Mouse (Mus musculus) right cerebral cortex, postnatal 14 days (tissue): ENCODE results near the gene Sox5.

Source experiments
- DNase-seq: peaks from one replicate; pipeline ENCODE4 v3.0.0; 2022

Sox5 gene

DNA sequence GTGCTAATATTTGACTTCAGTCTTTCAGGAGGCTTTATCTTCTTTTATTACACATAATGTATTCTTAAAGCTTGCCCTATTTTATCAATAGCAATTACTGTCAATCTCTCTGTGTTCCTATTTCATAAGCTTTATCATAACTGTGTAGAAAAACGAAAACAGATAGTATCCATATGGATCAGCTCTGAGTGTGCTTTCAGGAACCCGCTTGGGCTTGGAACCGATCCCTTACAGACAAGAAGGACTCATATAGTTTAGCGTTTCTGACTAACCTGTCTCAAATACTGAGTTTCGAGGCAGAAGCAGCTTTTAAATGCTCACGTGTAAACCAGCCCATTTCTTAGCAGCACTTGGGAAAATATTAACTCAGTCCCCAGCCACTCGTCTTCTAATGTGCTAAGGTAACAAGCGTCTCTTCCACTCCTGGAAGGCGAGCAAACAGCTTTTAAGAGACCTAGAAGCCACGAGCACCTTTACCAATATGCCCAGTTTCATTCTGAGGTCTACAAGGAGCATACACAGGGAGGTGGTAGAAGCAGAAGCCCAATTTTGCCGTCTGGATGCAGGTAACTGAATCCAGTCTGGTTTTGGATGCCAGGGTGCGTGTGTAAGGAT is 706.3 kb downstream of the Sox5 start:
- DNase-seq = no peak

DNA sequence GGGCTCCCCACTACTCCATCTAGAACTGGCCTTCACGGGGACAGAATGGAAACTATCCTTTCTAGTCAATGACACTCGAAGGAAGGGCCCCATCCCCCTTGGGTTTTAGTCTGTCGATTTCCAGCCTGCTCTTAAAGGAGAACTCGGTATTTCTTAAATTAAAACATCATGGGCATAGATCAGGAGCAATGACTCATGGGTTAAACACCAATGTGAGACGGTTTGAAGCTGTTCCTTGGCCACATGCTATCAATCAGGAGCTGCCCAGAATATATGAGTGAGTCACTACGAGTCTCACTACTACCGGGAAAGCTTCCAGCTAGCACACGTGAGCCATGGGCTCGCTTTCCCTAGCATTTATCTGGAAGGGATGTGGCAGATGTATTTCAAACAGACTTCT is 707.0 kb downstream of the Sox5 start:
- DNase-seq = no peak

DNA sequence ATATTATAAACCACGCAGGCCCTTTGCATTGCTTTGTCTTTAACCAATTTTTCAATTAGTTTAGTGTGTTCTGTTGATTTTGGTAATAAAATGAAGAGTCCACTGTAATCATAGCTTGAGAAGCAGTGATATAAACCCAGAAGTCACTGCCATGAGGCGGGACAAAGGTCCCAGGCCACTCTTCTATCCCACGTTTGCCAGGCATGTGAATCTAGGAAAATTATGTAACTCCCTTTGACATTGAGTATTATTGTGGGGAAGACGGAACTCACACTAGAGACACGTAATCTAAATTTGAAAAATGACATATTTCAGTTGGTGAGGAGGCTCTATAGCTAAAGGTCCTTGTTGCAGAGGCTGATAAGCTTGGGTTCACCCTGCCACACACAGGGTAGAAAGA is 711.3 kb downstream of the Sox5 start:
- no peak for DNase-seq

GRCm38 (mm10) chr6:144067491-144067890 is 714.3 kb downstream of the Sox5 start:
- no peak for DNase-seq

GRCm38 (mm10) chr6:144062428-144062827 is 719.3 kb downstream of the Sox5 start:
- DNase-seq = no peak

- DNase-seq = no peak
Measured at GRCm38 (mm10) chr6:144061814-144062213, 720.0 kb downstream of the Sox5 start.

DNA sequence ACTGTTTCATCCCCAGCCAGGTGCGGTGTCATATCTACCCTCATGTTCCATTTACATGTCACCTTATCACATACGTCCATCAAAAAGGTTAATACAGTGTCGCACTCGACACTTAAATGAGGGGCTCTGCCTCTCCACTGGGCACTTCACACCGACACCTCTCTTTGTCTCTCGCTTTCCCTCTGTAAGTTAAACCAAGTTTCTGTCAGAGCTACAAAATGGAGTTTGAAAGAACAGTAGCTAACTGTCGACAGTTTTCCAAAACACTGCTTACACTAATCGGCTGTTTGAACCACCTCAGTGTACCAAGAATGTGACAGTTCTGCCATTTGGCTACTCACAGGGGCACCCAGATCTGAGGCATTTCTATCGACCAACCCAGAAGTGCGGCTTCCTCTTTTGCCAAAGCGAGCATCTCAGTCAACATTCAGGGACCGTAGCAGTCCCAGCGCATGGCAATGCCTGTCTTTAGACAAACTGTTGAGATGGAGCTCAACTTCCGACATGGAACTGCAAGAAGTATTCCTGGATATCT is 724.6 kb downstream of the Sox5 start:
- DNase-seq = no peak

GRCm38 (mm10) chr6:144056252-144057097 is 725.3 kb downstream of the Sox5 start:
- DNase-seq = peak; percentile 51

DNA sequence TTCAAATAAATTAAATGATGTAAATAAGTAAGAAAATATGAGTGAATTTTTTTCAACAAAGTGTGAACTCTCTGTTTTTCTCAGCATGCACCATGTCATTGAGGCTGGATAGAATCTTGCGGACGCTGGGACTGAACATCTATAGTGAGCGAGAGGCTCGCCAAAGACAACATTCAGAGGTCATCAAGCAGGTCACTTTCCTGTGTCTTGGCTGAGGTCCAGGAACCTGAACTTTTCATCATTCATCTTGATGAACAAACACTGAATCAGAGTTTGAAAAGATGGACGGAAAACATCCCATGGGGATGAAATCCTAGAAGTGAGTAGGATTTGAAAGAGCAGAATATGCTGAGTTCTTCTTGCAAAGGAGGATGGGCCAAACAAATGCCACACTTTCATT is 729.3 kb downstream of the Sox5 start:
- DNase-seq = no peak

DNA sequence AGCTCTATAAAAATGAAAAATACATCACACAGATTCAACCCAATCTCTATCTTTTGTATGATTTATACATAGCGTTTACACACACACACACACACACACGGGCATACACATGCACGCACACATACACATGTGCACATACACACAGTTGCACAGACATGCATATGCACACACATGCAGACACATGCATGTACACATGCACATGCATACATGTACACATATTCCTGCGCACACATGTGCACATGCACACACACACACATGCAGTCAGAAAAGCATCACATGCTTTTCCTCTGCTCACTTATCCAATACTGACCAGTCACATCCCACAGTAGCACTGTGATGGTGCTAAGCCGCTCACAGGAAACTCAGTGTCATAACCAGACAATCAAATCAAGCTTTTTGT is 730.5 kb downstream of the Sox5 start:
- DNase-seq = no peak

GRCm38 (mm10) chr6:144048201-144048924 is 733.4 kb downstream of the Sox5 start:
- DNase-seq = no peak

DNA sequence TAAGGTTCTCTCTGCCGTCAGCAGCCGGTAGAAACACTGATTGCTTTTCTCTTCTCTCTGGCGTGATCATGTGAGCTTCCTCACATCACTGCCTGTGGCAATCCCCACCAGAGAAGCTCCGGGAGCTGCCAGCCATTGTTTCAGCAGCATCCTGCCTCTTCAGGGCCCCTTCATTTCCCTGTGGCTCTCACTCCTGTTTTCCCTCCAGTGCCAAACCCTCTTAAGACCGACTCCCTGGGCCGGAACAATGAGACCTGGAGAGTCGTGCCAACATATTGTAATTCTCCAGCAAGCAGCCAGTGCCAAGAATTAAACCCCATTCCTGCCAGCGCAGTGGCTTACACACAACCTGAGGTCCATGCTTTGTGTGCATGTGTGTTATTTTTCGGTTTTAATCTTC is 736.3 kb downstream of the Sox5 start:
- no peak for DNase-seq

- DNase-seq = no peak
Measured at GRCm38 (mm10) chr6:144044381-144044780, 737.4 kb downstream of the Sox5 start.

DNA sequence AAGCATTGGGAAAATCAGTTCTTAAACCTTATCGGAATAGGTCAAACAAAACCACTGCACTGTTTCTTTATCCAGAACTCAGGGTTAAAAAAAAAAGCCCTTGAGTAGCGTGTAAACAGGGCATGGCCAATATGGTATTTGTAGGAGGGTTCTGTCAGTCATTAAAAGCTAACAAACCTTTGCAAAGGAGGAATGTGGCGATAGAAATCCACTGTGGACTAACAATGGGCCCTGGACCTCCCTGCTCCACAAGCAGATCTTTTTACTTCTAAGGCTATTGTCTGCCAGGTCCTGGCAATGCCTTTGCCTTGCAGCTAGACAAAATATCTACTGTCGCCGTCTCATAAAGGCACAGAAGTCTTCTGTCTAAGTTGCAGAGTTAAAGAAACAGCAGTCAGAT is 738.8 kb downstream of the Sox5 start:
- DNase-seq = no peak

GRCm38 (mm10) chr6:144041941-144042340 is 739.8 kb downstream of the Sox5 start:
- no peak for DNase-seq

- no peak for DNase-seq
Measured at GRCm38 (mm10) chr6:144041188-144041587, 740.6 kb downstream of the Sox5 start.

DNA sequence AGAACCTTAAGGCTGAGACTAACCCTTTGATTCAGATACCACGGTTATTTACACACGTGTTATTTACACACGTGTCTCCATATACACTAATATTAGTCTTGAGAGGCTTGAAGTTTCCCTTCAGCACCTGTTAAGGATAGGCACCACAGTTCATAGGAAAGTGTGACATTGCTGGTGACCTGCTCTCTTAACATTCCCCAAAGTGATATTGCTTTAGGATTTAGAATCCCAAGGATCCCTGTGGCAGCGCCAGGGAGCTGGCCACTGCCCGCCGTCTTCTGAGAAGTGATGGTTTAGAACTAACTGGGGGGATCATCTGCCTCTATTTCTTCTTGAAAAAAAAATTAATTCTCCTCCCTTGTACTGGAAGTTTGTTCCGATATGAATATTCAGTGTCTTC is 741.4 kb downstream of the Sox5 start:
- no peak for DNase-seq

DNA sequence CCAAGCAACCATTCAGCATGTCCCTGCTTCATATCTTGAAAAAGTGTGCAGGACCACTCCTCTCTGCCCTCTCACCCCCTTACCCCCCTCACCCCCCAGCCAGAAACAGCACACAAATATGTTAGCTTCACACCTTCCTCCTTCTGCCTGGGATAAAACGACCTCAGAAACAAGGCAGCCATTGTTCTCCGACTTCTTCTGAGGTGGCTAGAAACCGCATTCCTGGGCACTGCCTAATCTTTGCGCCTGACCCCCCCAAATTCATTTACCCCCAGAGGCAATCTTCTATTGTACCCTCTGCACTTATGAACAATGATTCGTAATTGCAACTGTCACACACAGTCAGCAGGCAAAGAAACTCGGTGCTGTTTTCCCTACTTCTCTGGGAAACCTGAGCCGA is 742.6 kb downstream of the Sox5 start:
- no peak for DNase-seq

DNA sequence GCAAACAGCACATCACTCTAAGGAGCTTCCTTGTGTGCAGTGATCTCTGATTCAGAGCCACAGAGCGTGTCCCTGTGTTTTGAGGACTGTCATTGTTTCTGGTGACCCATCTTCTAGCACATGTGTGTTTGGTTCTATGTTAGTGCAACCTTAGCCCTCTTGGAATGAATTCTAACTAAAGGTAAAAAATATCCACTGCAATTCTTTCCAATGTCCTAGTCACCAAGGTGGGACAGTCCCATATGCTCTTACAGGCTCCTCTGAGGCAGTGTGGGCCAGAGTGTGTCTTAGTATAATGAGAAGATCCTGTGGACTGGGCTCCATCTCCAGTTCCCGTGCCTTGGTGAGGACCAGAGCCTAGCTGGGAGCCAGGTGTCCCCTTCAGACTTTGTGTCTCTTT is 748.6 kb downstream of the Sox5 start:
- no peak for DNase-seq

GRCm38 (mm10) chr6:144016929-144017328 is 764.8 kb downstream of the Sox5 start:
- DNase-seq = no peak

DNA sequence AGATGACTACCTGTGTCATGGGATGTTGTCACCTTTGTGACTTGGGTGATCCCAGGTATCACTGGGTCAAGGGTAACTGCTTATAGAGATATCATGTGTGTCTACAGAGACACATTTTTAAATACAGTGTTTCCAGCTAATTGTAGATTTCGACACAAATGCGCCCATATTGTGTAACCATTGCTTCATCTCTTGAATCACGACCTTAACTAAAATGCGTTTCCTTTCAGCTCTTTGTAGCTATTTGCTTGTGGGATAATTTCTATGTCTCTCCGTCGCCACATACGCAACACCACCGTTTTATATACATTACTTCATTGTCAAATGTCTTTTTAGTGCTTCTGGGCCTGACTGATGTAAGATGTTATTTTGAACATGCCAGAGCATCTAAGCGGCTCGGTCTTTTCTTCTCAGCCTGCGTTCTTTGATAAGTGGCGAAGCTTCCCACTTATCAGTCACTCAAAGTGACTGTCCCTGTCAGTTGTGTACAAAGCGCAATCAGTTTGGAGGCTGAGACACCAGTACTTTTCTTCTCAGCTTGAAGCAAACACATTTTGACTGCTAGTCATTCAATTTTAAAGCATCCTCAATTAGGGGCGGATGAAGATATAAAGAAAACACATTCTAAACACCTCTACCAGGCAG is 769.8 kb downstream of the Sox5 start:
- no peak for DNase-seq

DNA sequence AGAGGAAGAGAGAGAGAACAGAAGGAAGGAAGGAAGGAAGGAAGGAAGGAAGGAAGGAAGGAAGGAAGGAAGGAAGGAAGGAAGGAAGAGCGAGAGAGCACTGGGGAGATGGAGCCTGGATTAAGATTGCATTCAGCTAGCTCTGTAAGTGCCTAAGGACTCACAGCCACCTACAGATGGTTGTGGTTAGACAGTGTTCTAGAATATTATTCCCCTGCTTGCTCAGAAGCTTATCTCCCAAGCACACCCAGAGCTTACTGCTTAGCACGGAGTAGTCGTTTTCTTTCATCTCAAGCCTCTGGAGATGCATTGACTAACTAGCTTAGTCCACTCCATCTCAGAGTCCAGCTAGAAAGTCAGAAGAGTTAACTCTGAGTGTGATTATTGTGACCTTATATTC is 770.8 kb downstream of the Sox5 start:
- DNase-seq = no peak

DNA sequence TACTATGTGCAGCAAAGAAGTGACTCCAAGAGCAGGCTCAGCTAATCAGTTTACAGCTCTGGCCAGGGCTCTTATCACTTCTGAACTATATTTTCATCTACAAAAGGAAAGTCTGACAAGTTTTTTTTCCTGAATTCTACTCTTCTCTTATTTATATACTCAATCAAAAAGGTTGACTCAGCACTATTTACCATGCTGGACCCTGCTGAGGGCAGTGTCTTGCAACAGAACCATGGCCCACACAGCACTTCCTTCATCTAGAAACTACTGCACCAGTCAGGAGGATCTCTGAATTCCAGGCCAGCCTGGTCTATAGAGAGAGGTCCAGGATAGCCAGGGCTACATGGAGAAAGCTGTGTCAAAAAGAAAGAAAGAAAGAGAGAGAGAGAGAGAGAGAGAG is 771.5 kb downstream of the Sox5 start:
- no peak for DNase-seq
